Mouse (Mus musculus): Measurements from ENCODE around the gene Hspb8. TPM values are rescaled to one million over a fixed set of nuclear protein-coding genes. Genes with fewer than 3 reads are reported as not detected.
"Not testable (repeated sequence)": the region's sequence is repeated elsewhere in the genome, so short reads cannot be mapped to it uniquely, and the experiment has no call there.

Hspb8 gene
- polyA plus RNA-seq, 1 experiment from 2014 or later = 11.8 TPM

- Histone ChIP-seq H3K9ac (ENCODE audit: low read depth, low read length) (no peak overlapping the region), H3K4me2 (ENCODE audit: low read depth, low read length) (no peak overlapping the region), H3K27ac (ENCODE audit: low read length) (no peak overlapping the region), H3K4me3 (ENCODE audit: low read length) (no peak overlapping the region), H3K4me1 (ENCODE audit: control insufficient read depth, insufficient read depth, low read length) (no peaks in the 10 kb centered on the region), H3K36me3 (ENCODE audit: control insufficient read depth, insufficient read depth, low read length) (no peaks in the 10 kb centered on the region), H3K9me3 (ENCODE audit: control insufficient read depth, low read length) (no peaks in the 10 kb centered on the region), H3K27me3 (replicated peaks; ENCODE audit: control insufficient read depth, insufficient read depth, low read length) (no peaks in the 10 kb centered on the region)
- 41% methylated on average over 11 of the region's 11 CpGs for WGBS
- ATAC-seq = no peak
Observed at GRCm38 (mm10) chr5:116386020-116386419, 36.6 kb downstream of the Hspb8 start.

DNA sequence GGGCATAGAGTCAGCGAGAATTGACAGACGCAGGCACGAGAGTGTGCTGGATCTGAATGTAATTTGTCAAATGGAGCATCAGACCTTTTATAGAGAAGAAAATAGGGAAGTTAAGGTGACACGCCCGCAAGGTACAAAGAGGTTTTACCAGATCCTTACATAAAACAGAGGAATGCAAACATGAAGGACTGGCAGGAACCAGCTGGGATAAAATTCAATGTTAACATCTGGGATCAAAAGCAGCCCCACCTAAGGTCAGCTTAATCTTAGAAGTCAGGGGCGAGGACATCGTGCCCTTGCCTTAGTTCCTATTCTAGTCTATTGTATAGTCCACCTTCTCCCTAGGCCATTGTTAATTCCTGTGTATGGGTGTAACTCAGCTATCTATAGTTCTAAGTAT, 40.0 kb downstream of the Hspb8 start:
- H3K4me3 ChIP-seq (ENCODE audit: low read length); H3K9ac ChIP-seq (ENCODE audit: low read depth, low read length); H3K27me3 ChIP-seq (replicated peaks; ENCODE audit: control insufficient read depth, insufficient read depth, low read length); H3K9me3 ChIP-seq (ENCODE audit: control insufficient read depth, low read length); H3K4me2 ChIP-seq (ENCODE audit: low read depth, low read length); ATAC-seq; H3K36me3 ChIP-seq (ENCODE audit: control insufficient read depth, insufficient read depth, low read length); H3K4me1 ChIP-seq (ENCODE audit: control insufficient read depth, insufficient read depth, low read length); H3K27ac ChIP-seq (ENCODE audit: low read length): not testable (repeated sequence)
- WGBS = 88% methylated on average over 7 of the region's 7 CpGs

GRCm38 (mm10) chr5:116381726-116382125, 40.9 kb downstream of the Hspb8 start:
- no peak for ATAC-seq
- WGBS = 69% methylated on average over 6 of the region's 6 CpGs
- H3K4me1 ChIP-seq (ENCODE audit: control insufficient read depth, insufficient read depth, low read length) = no peaks in the 10 kb centered on the region
- H3K9ac ChIP-seq (ENCODE audit: low read depth, low read length) = no peak overlapping the region
- no peaks in the 10 kb centered on the region for H3K9me3 ChIP-seq (ENCODE audit: control insufficient read depth, low read length)
- no peak overlapping the region for H3K27ac ChIP-seq (ENCODE audit: low read length)
- no peak overlapping the region for H3K4me3 ChIP-seq (ENCODE audit: low read length)
- no peak overlapping the region for H3K4me2 ChIP-seq (ENCODE audit: low read depth, low read length)
- no peaks in the 10 kb centered on the region for H3K27me3 ChIP-seq (replicated peaks; ENCODE audit: control insufficient read depth, insufficient read depth, low read length)
- no peaks in the 10 kb centered on the region for H3K36me3 ChIP-seq (ENCODE audit: control insufficient read depth, insufficient read depth, low read length)

- Histone ChIP-seq H3K27me3 (replicated peaks; ENCODE audit: control insufficient read depth, insufficient read depth, low read length) (no peaks in the 10 kb centered on the region), H3K9me3 (ENCODE audit: control insufficient read depth, low read length) (no peaks in the 10 kb centered on the region), H3K36me3 (ENCODE audit: control insufficient read depth, insufficient read depth, low read length) (no peaks in the 10 kb centered on the region), H3K4me3 (ENCODE audit: low read length) (no peak overlapping the region), H3K27ac (ENCODE audit: low read length) (no peak overlapping the region), H3K4me2 (ENCODE audit: low read depth, low read length) (no peak overlapping the region), H3K9ac (ENCODE audit: low read depth, low read length) (no peak overlapping the region), H3K4me1 (ENCODE audit: control insufficient read depth, insufficient read depth, low read length) (no peaks in the 10 kb centered on the region)
- WGBS = 75% methylated on average over 15 of the region's 15 CpGs
- no peak for ATAC-seq
Observed at GRCm38 (mm10) chr5:116381217-116381616, 41.4 kb downstream of the Hspb8 start.

DNA sequence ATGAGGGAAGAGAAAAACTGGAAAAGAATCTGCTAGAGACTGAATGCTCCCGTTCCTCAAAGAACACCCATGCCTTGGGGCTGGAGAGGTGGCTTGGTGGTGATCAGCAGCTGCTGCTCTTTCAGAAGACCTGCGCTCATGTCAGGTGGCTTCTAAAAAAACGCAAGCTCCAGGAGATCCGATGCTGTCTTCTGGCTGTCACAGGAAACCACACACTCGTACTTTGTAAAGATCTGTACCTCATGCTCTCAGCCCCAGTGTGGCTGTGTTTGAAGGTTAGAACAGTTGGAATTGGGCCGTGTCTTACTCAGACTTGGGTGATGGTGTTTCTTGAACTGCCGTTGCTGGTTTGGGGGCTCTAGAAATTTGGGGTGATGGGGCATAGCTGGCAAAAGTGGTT, 42.3 kb downstream of the Hspb8 start:
- H3K36me3 ChIP-seq (ENCODE audit: control insufficient read depth, insufficient read depth, low read length) = no peaks in the 10 kb centered on the region
- H3K27ac ChIP-seq (ENCODE audit: low read length) = no peak overlapping the region
- no peaks in the 10 kb centered on the region for H3K9me3 ChIP-seq (ENCODE audit: control insufficient read depth, low read length)
- no peak overlapping the region for H3K9ac ChIP-seq (ENCODE audit: low read depth, low read length)
- 79% methylated on average over 7 of the region's 7 CpGs for whole genome bisulfite sequencing
- no peak overlapping the region for H3K4me2 ChIP-seq (ENCODE audit: low read depth, low read length)
- no peaks in the 10 kb centered on the region for H3K4me1 ChIP-seq (ENCODE audit: control insufficient read depth, insufficient read depth, low read length)
- ATAC-seq = no peak
- H3K27me3 ChIP-seq (replicated peaks; ENCODE audit: control insufficient read depth, insufficient read depth, low read length) = no peaks in the 10 kb centered on the region
- H3K4me3 ChIP-seq (ENCODE audit: low read length) = no peak overlapping the region

DNA sequence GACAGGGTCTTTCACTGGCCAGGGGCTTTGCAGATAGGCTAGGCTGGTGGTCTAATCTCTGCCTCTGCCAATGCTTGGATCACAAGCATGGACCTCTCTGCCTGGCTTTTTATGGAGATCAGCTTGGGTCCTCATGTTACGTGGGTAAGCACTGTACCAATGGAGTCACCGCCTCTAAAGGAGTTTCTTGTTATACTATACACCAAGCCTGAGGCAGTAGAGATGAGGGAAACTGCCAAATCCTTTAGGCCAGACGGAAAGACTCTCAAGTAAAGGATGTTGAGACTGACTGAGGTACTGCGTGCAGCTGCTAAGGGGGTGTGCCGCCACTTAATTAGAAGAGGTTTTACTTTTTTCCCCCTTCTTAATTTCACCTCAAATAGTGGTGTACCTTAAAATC, 43.8 kb downstream of the Hspb8 start:
- H3K9ac ChIP-seq (ENCODE audit: low read depth, low read length) = no peak overlapping the region
- H3K4me1 ChIP-seq (ENCODE audit: control insufficient read depth, insufficient read depth, low read length) = no peaks in the 10 kb centered on the region
- H3K27ac ChIP-seq (ENCODE audit: low read length) = no peak overlapping the region
- no peaks in the 10 kb centered on the region for H3K27me3 ChIP-seq (replicated peaks; ENCODE audit: control insufficient read depth, insufficient read depth, low read length)
- WGBS = 72% methylated on average over 5 of the region's 5 CpGs
- ATAC-seq = no peak
- H3K9me3 ChIP-seq (ENCODE audit: control insufficient read depth, low read length) = no peaks in the 10 kb centered on the region
- no peak overlapping the region for H3K4me2 ChIP-seq (ENCODE audit: low read depth, low read length)
- H3K36me3 ChIP-seq (ENCODE audit: control insufficient read depth, insufficient read depth, low read length) = no peaks in the 10 kb centered on the region
- H3K4me3 ChIP-seq (ENCODE audit: low read length) = no peak overlapping the region

DNA sequence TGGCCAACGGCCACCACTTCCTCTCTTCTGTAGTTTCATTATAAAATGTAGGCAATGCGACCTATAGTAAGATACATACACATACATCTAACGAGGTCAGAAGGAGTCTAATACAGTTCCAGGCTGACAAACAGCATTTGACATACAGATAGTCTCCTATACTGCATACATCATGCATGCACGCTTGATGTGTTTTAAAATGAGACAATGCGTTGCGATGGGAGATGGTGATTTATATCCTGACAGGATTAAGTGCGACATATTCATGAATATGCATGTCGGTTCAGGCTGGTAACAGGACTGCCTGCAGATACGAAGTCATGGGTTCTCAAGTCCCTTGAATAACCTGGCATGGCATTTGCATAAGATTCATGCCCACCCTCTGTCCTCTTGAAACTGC, 54.7 kb downstream of the Hspb8 start:
- no peak for ATAC-seq
- Histone ChIP-seq H3K9me3 (ENCODE audit: control insufficient read depth, low read length) (no peaks in the 10 kb centered on the region), H3K36me3 (ENCODE audit: control insufficient read depth, insufficient read depth, low read length) (no peaks in the 10 kb centered on the region), H3K4me3 (ENCODE audit: low read length) (no peak overlapping the region), H3K27ac (ENCODE audit: low read length) (no peak overlapping the region), H3K4me2 (ENCODE audit: low read depth, low read length) (no peak overlapping the region), H3K27me3 (replicated peaks; ENCODE audit: control insufficient read depth, insufficient read depth, low read length) (peaks cover 4% of the 10 kb centered on the region; the same call in 1 of the 2 replicates), H3K9ac (ENCODE audit: low read depth, low read length) (no peak overlapping the region), H3K4me1 (ENCODE audit: control insufficient read depth, insufficient read depth, low read length) (0 out of 2 replicates have a peak, but pooled peaks cover 3% of the 10 kb centered on the region)
- WGBS = 82% methylated on average over 9 of the region's 9 CpGs

- Histone ChIP-seq H3K9me3 (ENCODE audit: control insufficient read depth, low read length) (no peaks in the 10 kb centered on the region), H3K9ac (ENCODE audit: low read depth, low read length) (no peak overlapping the region), H3K4me1 (ENCODE audit: control insufficient read depth, insufficient read depth, low read length) (0 out of 2 replicates have a peak, but pooled peaks cover 3% of the 10 kb centered on the region), H3K36me3 (ENCODE audit: control insufficient read depth, insufficient read depth, low read length) (no peaks in the 10 kb centered on the region), H3K4me2 (ENCODE audit: low read depth, low read length) (no peak overlapping the region), H3K4me3 (ENCODE audit: low read length) (no peak overlapping the region), H3K27me3 (replicated peaks; ENCODE audit: control insufficient read depth, insufficient read depth, low read length) (peaks cover 4% of the 10 kb centered on the region; the same call in 1 of the 2 replicates), H3K27ac (ENCODE audit: low read length) (no peak overlapping the region)
- peak; percentile 68 for ATAC-seq
- WGBS = 51% methylated on average over 20 of the region's 20 CpGs
Observed at GRCm38 (mm10) chr5:116366889-116367682, 55.6 kb downstream of the Hspb8 start.

DNA sequence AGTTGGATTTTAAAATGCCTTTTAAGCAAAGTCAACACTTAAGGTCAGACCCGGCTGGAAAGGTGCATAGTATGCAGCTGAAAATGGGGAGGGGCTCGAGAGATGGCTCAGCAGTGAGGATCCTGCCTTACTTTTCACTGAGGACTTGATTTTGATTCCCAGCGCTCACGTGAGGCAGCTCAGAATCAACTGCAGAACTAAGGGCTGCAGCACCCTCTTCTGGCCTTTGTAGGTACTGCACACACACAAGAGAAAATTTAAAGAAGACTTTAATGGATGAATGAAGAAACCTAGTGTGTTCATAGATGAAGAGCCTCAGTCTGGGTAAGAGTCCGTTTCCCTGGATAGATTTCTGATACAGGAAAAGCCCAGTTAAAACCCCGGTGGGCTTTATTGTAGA, 61.3 kb downstream of the Hspb8 start:
- H3K4me1 ChIP-seq (ENCODE audit: control insufficient read depth, insufficient read depth, low read length) = no peaks in the 10 kb centered on the region
- H3K9ac ChIP-seq (ENCODE audit: low read depth, low read length) = no peak overlapping the region
- H3K27me3 ChIP-seq (replicated peaks; ENCODE audit: control insufficient read depth, insufficient read depth, low read length) = peaks cover 4% of the 10 kb centered on the region; the same call in 1 of the 2 replicates
- WGBS = 77% methylated on average over 6 of the region's 6 CpGs
- no peak overlapping the region for H3K4me3 ChIP-seq (ENCODE audit: low read length)
- H3K4me2 ChIP-seq (ENCODE audit: low read depth, low read length) = no peak overlapping the region
- ATAC-seq = no peak
- H3K27ac ChIP-seq (ENCODE audit: low read length) = no peak overlapping the region
- H3K9me3 ChIP-seq (ENCODE audit: control insufficient read depth, low read length) = no peaks in the 10 kb centered on the region
- no peaks in the 10 kb centered on the region for H3K36me3 ChIP-seq (ENCODE audit: control insufficient read depth, insufficient read depth, low read length)

GRCm38 (mm10) chr5:116360751-116361150, 61.9 kb downstream of the Hspb8 start:
- WGBS = 69% methylated on average over 4 of the region's 4 CpGs
- no peak for ATAC-seq
- H3K27me3 ChIP-seq (replicated peaks; ENCODE audit: control insufficient read depth, insufficient read depth, low read length) = peaks cover 3% of the 10 kb centered on the region; the same call in 1 of the 2 replicates
- no peak overlapping the region for H3K4me2 ChIP-seq (ENCODE audit: low read depth, low read length)
- H3K4me1 ChIP-seq (ENCODE audit: control insufficient read depth, insufficient read depth, low read length) = no peaks in the 10 kb centered on the region
- no peaks in the 10 kb centered on the region for H3K36me3 ChIP-seq (ENCODE audit: control insufficient read depth, insufficient read depth, low read length)
- H3K9ac ChIP-seq (ENCODE audit: low read depth, low read length) = no peak overlapping the region
- H3K27ac ChIP-seq (ENCODE audit: low read length) = no peak overlapping the region
- no peaks in the 10 kb centered on the region for H3K9me3 ChIP-seq (ENCODE audit: control insufficient read depth, low read length)
- H3K4me3 ChIP-seq (ENCODE audit: low read length) = no peak overlapping the region
